Mouse (Mus musculus) kidney, adult 2 months (tissue): Measurements from ENCODE around the gene BC030867. TPM values are rescaled to one million over a fixed set of nuclear protein-coding genes. Genes with fewer than 3 reads are reported as not detected.

Experiments used
- DNase-seq: peaks from one replicate; pipeline ENCODE4 v3.0.0; 2021
- H3K27ac ChIP-seq: fragments of 200-500 bp; 2 replicates; pipeline ENCODE4 v1.5.1; 2012; ENCODE audit warnings: low read depth, low read length, control low read depth, inconsistent platforms; ENCODE audit not compliant: insufficient read depth
- H3K27me3 ChIP-seq: fragments of 200-500 bp; replicated peaks from 2 replicates; pipeline ENCODE4 v1.6.1; 2012; ENCODE audit warnings: mild to moderate bottlenecking, moderate library complexity, low read length, inconsistent platforms; ENCODE audit not compliant: control insufficient read depth, insufficient read depth
- H3K36me3 ChIP-seq: fragments of 200-500 bp; 2 replicates; pipeline ENCODE4 v1.6.1; 2012; ENCODE audit warnings: mild to moderate bottlenecking, moderate library complexity, low read length, inconsistent platforms; ENCODE audit not compliant: control insufficient read depth, insufficient read depth
- H3K4me1 ChIP-seq: fragments of 200-500 bp; 2 replicates; pipeline ENCODE4 v1.6.1; 2011; ENCODE audit warnings: low read length; ENCODE audit not compliant: control insufficient read depth, insufficient read depth
- H3K4me3 ChIP-seq: fragments of 200-500 bp; 2 replicates; pipeline ENCODE4 v1.5.1; 2011; ENCODE audit warnings: mild to moderate bottlenecking, low read depth, low read length, control low read depth; ENCODE audit not compliant: insufficient read depth
- CTCF ChIP-seq: fragments of 200-500 bp; conservative IDR thresholded peaks from 2 replicates; pipeline ENCODE4 v1.5.1; 2011; ENCODE audit warnings: low read depth, mild to moderate bottlenecking, control low read depth, low read length, moderate library complexity, mixed read lengths; ENCODE audit not compliant: insufficient read depth, insufficient read length
- POLR2A ChIP-seq: fragments of 200-500 bp; IDR thresholded peaks from one replicate; pipeline ENCODE4 v1.6.1; 2011; ENCODE audit warnings: low read depth, low read length, control low read depth
- WGBS: fragments of 180-500 bp; shearing (Covaris S2); methylation state at CpG from one replicate; pipeline ENCODE4 v1.1.7; 2018; 5-methylcytosine and 5-hydroxymethylcytosine counted together
- polyA plus RNA-seq: library from polyadenylated mRNA; depleted of rRNA; stranded (reverse); fragments of >200 nt; gene quantifications from 2 replicates; pipeline ENCODE4 v1.2.3, GENCODE M21; 2012

The BC030867 gene
- polyA plus RNA-seq, 1 experiment: 0.81 TPM

DNA sequence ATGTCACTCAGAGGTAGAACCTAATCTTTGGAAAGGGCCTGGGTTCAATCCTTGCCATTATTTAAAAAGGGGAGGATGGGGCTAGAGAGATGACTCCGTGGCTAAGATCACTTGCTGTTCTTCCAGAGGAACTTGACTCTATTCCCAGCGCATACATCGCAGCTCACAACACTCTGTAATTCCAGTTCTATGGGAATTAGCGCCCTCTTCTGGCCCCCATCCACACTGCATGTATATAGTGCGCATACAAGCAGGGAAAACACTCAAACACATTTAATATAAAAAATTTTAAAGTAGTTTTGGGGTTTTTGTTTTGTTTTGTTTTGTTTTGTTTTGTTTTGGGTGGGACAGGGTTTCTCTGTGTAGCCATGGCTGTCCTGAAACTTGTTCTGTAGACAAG, 6.8 kb upstream of the BC030867 start:
- TF ChIP-seq CTCF (no peak), POLR2A (no peak)
- Histone ChIP-seq H3K27ac (no peak overlapping the region), H3K36me3 (no peaks in the 10 kb centered on the region), H3K27me3 (no peaks in the 10 kb centered on the region), H3K4me1 (no peaks in the 10 kb centered on the region), H3K4me3 (no peak overlapping the region)
- DNase-seq: no peak
- 61% methylated on average over 5 of the region's 5 CpGs for WGBS

DNA sequence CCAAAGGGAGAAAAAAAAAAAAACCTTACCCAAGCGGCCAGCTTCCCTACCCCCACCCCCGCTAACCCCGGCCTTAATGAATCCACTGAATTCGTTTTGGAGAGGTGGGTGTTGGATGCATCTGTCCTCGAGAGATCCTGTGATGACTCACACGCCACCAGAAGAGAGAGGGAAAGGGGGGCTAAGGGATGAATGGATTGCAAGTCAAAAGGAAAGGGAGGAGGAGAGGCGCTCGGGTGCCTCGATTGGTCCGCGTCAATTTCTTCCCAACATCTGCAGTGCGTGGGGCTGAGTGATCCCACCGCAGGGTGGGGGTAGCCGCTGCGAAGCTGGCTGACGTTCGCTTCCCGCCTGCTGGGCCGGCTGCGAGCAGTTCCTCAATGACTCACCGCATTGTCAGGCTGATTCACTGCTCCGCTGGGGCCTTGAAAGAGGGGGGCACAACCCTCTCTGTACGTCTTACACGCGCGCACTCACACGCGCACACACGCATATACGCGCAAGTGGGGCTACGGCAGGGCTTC, 3.7 kb upstream of the BC030867 start:
- peak; percentile 36 for DNase-seq
- no peaks in the 10 kb centered on the region for H3K4me1 ChIP-seq
- peak overlapping the region; percentile 30; the same call in 1 of the 2 replicates for H3K4me3 ChIP-seq
- H3K27me3 ChIP-seq: no peaks in the 10 kb centered on the region
- no peak overlapping the region for H3K27ac ChIP-seq
- WGBS: 5% methylated on average over 32 of the region's 32 CpGs
- no peaks in the 10 kb centered on the region for H3K36me3 ChIP-seq
- TF ChIP-seq CTCF (no peak), POLR2A (no peak)

DNA sequence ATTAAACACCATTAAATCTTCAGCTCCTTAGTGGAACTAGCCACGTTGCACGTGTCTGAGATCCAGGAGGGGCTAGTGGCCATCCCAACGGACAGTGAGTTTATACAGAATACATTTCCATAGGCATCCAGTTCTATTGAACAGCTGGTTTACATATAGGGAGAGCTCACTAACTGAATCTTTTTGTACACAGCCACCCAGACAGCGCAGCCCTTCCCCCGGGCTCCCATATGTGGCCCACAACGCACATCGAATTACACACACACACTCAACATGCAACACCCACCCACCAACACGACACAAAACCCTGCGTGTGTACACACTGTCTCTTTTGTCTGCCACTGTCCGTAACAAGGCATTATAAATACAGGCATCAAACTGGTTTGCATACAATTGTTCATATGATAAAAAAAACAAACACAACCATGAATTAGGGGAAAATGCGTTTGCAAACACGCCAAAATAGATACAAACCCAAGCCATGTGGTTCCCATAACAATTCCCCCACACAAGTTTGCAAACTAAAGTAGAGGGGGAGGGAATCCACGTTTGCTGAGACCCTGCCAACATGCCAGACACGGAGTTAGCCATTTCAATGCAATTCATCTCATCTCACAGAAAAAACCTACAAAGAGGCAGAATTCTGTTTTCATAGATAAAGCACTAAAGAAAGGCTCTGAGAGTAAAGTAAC, 3.0 kb upstream of the BC030867 start:
- DNase-seq: no peak
- Histone ChIP-seq H3K4me1 (no peaks in the 10 kb centered on the region), H3K27ac (no peak overlapping the region), H3K36me3 (no peaks in the 10 kb centered on the region), H3K27me3 (no peaks in the 10 kb centered on the region), H3K4me3 (no peak overlapping the region)
- 75% methylated on average over 14 of the region's 14 CpGs for WGBS
- no peak for TF ChIP-seq CTCF
- no peak for TF ChIP-seq POLR2A

DNA sequence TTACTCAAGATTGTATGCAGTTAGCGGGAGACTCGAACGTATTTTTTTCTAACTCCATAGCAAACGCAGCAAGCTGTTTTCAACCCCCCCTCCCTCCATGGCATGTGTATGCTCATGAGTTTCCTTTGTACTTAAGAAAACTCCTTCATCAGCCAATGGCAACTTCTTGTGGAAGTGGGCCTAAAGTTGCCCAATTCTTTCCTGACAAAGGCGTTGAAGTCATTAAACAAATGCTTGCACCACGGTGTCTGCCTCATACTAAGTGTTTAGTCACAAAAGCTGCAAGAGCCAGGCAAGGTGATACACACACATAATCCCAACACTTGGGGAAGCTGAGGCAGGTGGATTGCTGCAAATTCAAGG, 2.4 kb upstream of the BC030867 start:
- WGBS: 80% methylated on average over 6 of the region's 6 CpGs
- Histone ChIP-seq H3K27me3 (no peaks in the 10 kb centered on the region), H3K4me3 (no peak overlapping the region), H3K27ac (no peak overlapping the region), H3K4me1 (no peaks in the 10 kb centered on the region), H3K36me3 (no peaks in the 10 kb centered on the region)
- no peak for DNase-seq
- TF ChIP-seq POLR2A: no peak
- TF ChIP-seq CTCF: no peak

DNA sequence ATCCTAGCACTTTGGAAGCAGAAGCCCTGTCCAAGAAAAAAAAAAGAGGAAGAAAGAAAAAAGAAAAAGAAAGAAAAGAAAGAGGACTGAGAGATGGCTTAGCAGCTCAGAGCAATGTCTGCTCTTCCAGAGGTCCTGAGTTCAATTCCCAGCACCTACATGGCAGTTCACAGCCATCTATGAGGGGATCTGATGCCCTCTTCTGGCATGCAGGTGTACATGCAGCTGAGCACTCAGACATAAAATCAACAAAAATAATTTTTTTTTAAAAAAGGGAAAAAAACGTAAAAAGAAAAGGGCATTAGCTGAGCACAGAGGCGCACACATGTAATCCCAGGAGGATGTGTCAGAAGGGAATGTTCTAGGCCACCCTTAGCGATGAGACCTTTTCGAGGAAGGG, 1.8 kb upstream of the BC030867 start:
- no peak for DNase-seq
- TF ChIP-seq POLR2A (no peak), CTCF (0 out of 2 replicates have a peak, but pooled peaks have one; percentile 13)
- H3K36me3 ChIP-seq: no peaks in the 10 kb centered on the region
- no peaks in the 10 kb centered on the region for H3K27me3 ChIP-seq
- H3K4me1 ChIP-seq: no peaks in the 10 kb centered on the region
- WGBS: 92% methylated on average over 4 of the region's 4 CpGs
- H3K4me3 ChIP-seq: no peak overlapping the region
- no peak overlapping the region for H3K27ac ChIP-seq

DNA sequence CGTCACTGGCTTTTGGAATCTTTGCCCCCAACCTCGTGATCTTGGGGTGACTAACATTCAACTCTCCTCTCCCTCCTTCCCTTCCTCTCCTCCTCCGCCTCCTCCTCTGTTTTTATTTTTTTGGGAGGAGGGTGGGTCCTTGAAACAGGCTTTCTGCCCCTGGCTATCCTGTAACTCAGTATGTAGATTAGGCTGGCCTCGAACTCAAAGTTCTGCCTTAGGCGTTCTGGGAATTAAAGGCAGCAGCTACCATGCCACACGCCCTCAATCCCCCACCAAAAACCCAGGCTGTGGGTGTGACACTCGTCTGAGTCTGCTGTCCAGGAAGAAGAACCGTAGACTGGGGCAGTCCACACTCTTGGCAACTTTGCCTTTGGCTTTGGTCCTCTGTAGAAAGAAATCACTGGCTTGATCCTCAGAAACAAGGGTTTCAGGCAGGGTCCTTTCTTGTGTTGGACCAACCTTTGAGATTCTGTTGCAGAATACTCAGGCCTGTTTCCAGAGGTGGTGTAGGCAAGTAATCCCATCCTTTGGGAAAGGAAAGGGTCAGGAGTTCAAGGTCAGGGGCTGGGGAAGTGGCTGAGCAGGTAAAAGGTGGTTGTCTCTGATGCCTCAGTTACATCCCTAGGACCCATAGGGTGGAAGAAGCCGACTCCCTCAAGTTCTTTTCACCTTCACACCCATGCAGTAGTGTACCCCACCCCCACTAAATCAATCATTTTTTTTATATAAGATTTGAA, 839 bp downstream of the BC030867 start:
- DNase-seq: no peak
- Histone ChIP-seq H3K27ac (no peak overlapping the region), H3K36me3 (no peaks in the 10 kb centered on the region), H3K27me3 (no peaks in the 10 kb centered on the region), H3K4me1 (no peaks in the 10 kb centered on the region), H3K4me3 (no peak overlapping the region)
- 19% methylated on average over 9 of the region's 9 CpGs for WGBS
- TF ChIP-seq CTCF (no peak), POLR2A (no peak)

DNA sequence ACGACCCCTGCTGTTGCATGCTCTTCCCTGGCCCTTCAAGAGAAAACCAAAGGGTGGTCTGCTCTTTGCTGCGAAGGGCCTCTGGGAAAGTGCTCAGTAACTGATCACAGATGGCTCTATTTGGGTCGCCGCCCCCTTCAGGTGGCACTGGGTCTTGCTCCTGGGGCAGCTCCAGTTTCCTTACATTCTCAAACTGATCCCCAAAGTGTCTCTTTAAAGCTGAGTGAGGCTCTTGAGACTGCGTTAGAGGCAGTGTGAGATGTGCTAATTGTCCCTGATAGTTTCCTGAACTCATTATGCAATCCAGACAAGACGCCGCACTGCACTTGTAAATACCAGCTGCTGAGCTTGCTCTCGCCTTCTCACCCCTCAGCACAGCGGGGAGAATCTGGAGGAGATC, 8.8 kb downstream of the BC030867 start:
- no peak overlapping the region for H3K4me3 ChIP-seq
- no peaks in the 10 kb centered on the region for H3K36me3 ChIP-seq
- H3K27ac ChIP-seq: no peak overlapping the region
- WGBS: 52% methylated on average over 9 of the region's 9 CpGs
- no peaks in the 10 kb centered on the region for H3K4me1 ChIP-seq
- H3K27me3 ChIP-seq: no peaks in the 10 kb centered on the region
- TF ChIP-seq CTCF (peak; percentile 34; the same call in 1 of the 2 replicates), POLR2A (no peak)
- DNase-seq: no peak
